Mouse (Mus musculus): ENCODE measurements at regions not wholly inside any gene's neighbourhood (a gene's known extent, or its start where the extent isn't known, plus 50 kb on each side); places are given as distances from the start of the nearest gene placed in this dataset.

- DNase-seq (ENCODE audit: low read depth, low spot score), result no peak
- Histone ChIP-seq H3K79me2 (ENCODE audit: control insufficient read depth, insufficient read depth, low read length, poor library complexity) (no peaks in the 10 kb centered on the region), H3K4me1 (ENCODE audit: control insufficient read depth in 1 of 2, insufficient read depth in 2 of 2, low read length in 2 of 2) (no peaks in the 10 kb centered on the region), H3K9me3 (replicated peaks; ENCODE audit: insufficient read depth, low read length) (no peaks in the 10 kb centered on the region), H3K27me3 (ENCODE audit: control insufficient read depth in 1 of 2, insufficient read depth in 2 of 2, low read length in 2 of 2) (no peaks in the 10 kb centered on the region; a peak in 1 of 4 replicates), H3K27ac (ENCODE audit: control insufficient read depth, low read depth, low read length) (no peak overlapping the region), H3K4me3 (ENCODE audit: control insufficient read depth in 1 of 2, insufficient read depth in 1 of 2, low read depth in 2 of 2, low read length in 2 of 2) (no peak overlapping the region), H3K36me3 (ENCODE audit: control insufficient read depth in 1 of 2, insufficient read depth in 2 of 2, low read length in 2 of 2) (no peaks in the 10 kb centered on the region), H3K9ac (ENCODE audit: control insufficient read depth, low read depth, low read length, poor library complexity, severe bottlenecking) (no peak overlapping the region)
- TF ChIP-seq MYB (IDR thresholded peaks at IDR 0.05; ENCODE audit: low read depth, low read length), result no peak
- TF ChIP-seq GATA1 (IDR thresholded peaks at IDR 0.05; ENCODE audit: low read depth, low read length), result no peak
- no peak for TF ChIP-seq MAFK (IDR thresholded peaks at IDR 0.05; ENCODE audit: borderline replicate concordance, low read depth, low read length)
- no peak for TF ChIP-seq NELFE (IDR thresholded peaks at IDR 0.05; ENCODE audit: low read depth, low read length)
- no peak for TF ChIP-seq BHLHE40 (IDR thresholded peaks at IDR 0.05; ENCODE audit: borderline replicate concordance, low read depth, low read length)
- no peak for TF ChIP-seq MXI1 (IDR thresholded peaks at IDR 0.05; ENCODE audit: low read depth, low read length)
- TF ChIP-seq RCOR1 (IDR thresholded peaks at IDR 0.05; ENCODE audit: low read depth, low read length), result no peak
- TF ChIP-seq NRF1 (IDR thresholded peaks at IDR 0.05; ENCODE audit: insufficient read depth, low read depth, low read length, poor library complexity, severe bottlenecking), result no peak
- TF ChIP-seq POLR2AphosphoS2 (IDR thresholded peaks at IDR 0.05; ENCODE audit: low read length), result no peak
- TF ChIP-seq TCF12 (IDR thresholded peaks at IDR 0.05; ENCODE audit: low read depth, low read length), result no peak
- TF ChIP-seq MAZ (IDR thresholded peaks at IDR 0.05; ENCODE audit: low read depth, low read length), result no peak
- TF ChIP-seq CHD2 (IDR thresholded peaks at IDR 0.05; ENCODE audit: low read length), result no peak
- TF ChIP-seq HCFC1 (IDR thresholded peaks at IDR 0.05; ENCODE audit: low read depth, low read length), result no peak
- no peak for TF ChIP-seq KAT2A (conservative IDR thresholded peaks at IDR 0.05; ENCODE audit: low read depth, low read length)
- TF ChIP-seq USF2 (IDR thresholded peaks at IDR 0.05; ENCODE audit: borderline replicate concordance in 1 of 2, insufficient read depth in 1 of 2, low read depth in 1 of 2, low read length in 2 of 2), result no peak
These were observed 110.4 kb downstream of the Tbx19 start for GRCm38 (mm10) chr1:165050176-165050575.

GRCm38 (mm10) chr1:165046637-165047036 lies 111.3 kb upstream of the Xcl1 start:
- TF ChIP-seq MEF2A (IDR thresholded peaks at IDR 0.05; ENCODE audit: extremely low read depth, insufficient replicate concordance, low read depth, low read length, poor library complexity, severe bottlenecking), result no peak
- TF ChIP-seq SMC3 (IDR thresholded peaks at IDR 0.05; ENCODE audit: low read depth, low read length), result no peak
- no peak for TF ChIP-seq USF2 (IDR thresholded peaks at IDR 0.05; ENCODE audit: borderline replicate concordance in 1 of 2, insufficient read depth in 1 of 2, low read depth in 1 of 2, low read length in 2 of 2)
- TF ChIP-seq UBTF (IDR thresholded peaks at IDR 0.05; ENCODE audit: borderline replicate concordance, insufficient read depth, low read depth, low read length), result no peak
- Histone ChIP-seq H3K79me2 (ENCODE audit: control insufficient read depth, insufficient read depth, low read length, poor library complexity) (no peaks in the 10 kb centered on the region), H3K4me1 (ENCODE audit: control insufficient read depth in 1 of 2, insufficient read depth in 2 of 2, low read length in 2 of 2) (no peaks in the 10 kb centered on the region), H3K9me3 (replicated peaks; ENCODE audit: insufficient read depth, low read length) (no peaks in the 10 kb centered on the region), H3K27me3 (ENCODE audit: control insufficient read depth in 1 of 2, insufficient read depth in 2 of 2, low read length in 2 of 2) (no peaks in the 10 kb centered on the region), H3K36me3 (ENCODE audit: control insufficient read depth in 1 of 2, insufficient read depth in 2 of 2, low read length in 2 of 2) (no peaks in the 10 kb centered on the region), H3K9ac (ENCODE audit: control insufficient read depth, low read depth, low read length, poor library complexity, severe bottlenecking) (no peak overlapping the region), H3K27ac (ENCODE audit: control insufficient read depth, low read depth, low read length) (no peak overlapping the region), H3K4me3 (ENCODE audit: control insufficient read depth in 1 of 2, insufficient read depth in 1 of 2, low read depth in 2 of 2, low read length in 2 of 2) (no peak overlapping the region)
- DNase-seq (ENCODE audit: low read depth, low spot score), result no peak

Measured in MEL (cell line).